Mouse (Mus musculus): ENCODE data around the gene Frat1.

GRCm38 (mm10) chr19:41805831-41806230, 23.9 kb upstream of the Frat1 start:
- TF ChIP-seq CTCF (conservative IDR thresholded peaks at IDR 0.05; ENCODE audit: insufficient read depth, insufficient read length, low read depth, low read length) (peak; percentile 19; the same call in 1 of the 2 replicates), POLR2A (IDR thresholded peaks at IDR 0.05; ENCODE audit: low read depth, low read length) (no peak)

Data from kidney, adult 2 months (tissue).